ENCODE assay signal across 9 mouse cellular contexts in genomic region chr4:57901210-57901609, GRCm38 (mm10). TPM values are rescaled to one million over a fixed set of nuclear protein-coding genes. Genes with fewer than 3 reads are reported as not detected.
DNase-seq lines count a peak whose midpoint lies in the region; ATAC-seq and TF ChIP-seq lines count a peak whose summit lies in the region.
"Had no signal": no experiment of that assay in that cellular context is flagged by ENCODE, and none has a peak within 500 bp of the region (broad histone marks: within the 10 kb centered on the region; RNA-seq: fewer than 3 reads in every experiment).

No protein-coding gene starts in this region.

- H3K9ac ChIP-seq in neural tube, embryonic 11.5 days (ENCODE audit: low read length), result no peak overlapping the region
- H3K9ac ChIP-seq in hindbrain, embryonic 14.5 days, result no peak overlapping the region
- no peak overlapping the region for H3K9ac ChIP-seq in lung, embryonic 14.5 days

- TF ChIP-seq CTCF in lung, embryonic 14.5 days (IDR thresholded peaks at IDR 0.05; ENCODE audit: low read depth), result peak; percentile 83

- no peaks in the 10 kb centered on the region for H3K4me1 ChIP-seq in neural tube, embryonic 11.5 days (ENCODE audit: control insufficient read depth, insufficient read depth, low read length)
- H3K4me1 ChIP-seq in hindbrain, embryonic 14.5 days (replicated peaks; ENCODE audit: control insufficient read depth, insufficient read depth, low read length), result no peaks in the 10 kb centered on the region
- no peaks in the 10 kb centered on the region for H3K4me1 ChIP-seq in lung, embryonic 14.5 days (ENCODE audit: insufficient read depth)

- no peak overlapping the region for H3K4me3 ChIP-seq in neural tube, embryonic 11.5 days (ENCODE audit: low read depth, low read length)
- no peak overlapping the region for H3K4me3 ChIP-seq in hindbrain, embryonic 14.5 days (replicated peaks; ENCODE audit: low read length)
- H3K4me3 ChIP-seq in lung, embryonic 14.5 days (ENCODE audit: low read depth, low read length), result no peak overlapping the region

- peak; percentile 52; the same call in 1 of the 2 replicates for ATAC-seq in cerebellum, adult (ENCODE audit: insufficient number of reproducible peaks, low FRiP score, low TSS enrichment)
- no peak for ATAC-seq in neural tube, embryonic 11.5 days (ENCODE audit: insufficient read depth, low FRiP score, low TSS enrichment)
- peak; percentile 61; the same call in 1 of the 2 replicates for ATAC-seq in hindbrain, embryonic 14.5 days (ENCODE audit: low FRiP score)
- 0 out of 2 replicates have a peak, but pooled peaks have one; percentile 29 for ATAC-seq in lung, embryonic 14.5 days (ENCODE audit: insufficient read depth)

- 15% methylated on average over 4 of the region's 4 CpGs for WGBS in neural tube, embryonic 11.5 days
- WGBS in hindbrain, embryonic 14.5 days, result 17% methylated on average over 4 of the region's 4 CpGs
- WGBS in lung, embryonic 14.5 days, result 15% methylated on average over 4 of the region's 4 CpGs

- H3K27ac ChIP-seq in neural tube, embryonic 11.5 days (ENCODE audit: low read depth, low read length), result no peak overlapping the region
- no peak overlapping the region for H3K27ac ChIP-seq in hindbrain, embryonic 14.5 days
- H3K27ac ChIP-seq in lung, embryonic 14.5 days (ENCODE audit: low read depth), result no peak overlapping the region

- H3K4me2 ChIP-seq in neural tube, embryonic 11.5 days (ENCODE audit: low read depth), result no peak overlapping the region
- H3K4me2 ChIP-seq in hindbrain, embryonic 14.5 days (replicated peaks), result no peak overlapping the region
- no peak overlapping the region for H3K4me2 ChIP-seq in lung, embryonic 14.5 days

- no peaks in the 10 kb centered on the region for H3K27me3 ChIP-seq in neural tube, embryonic 11.5 days (ENCODE audit: control insufficient read depth, insufficient read depth, low read length)
- H3K27me3 ChIP-seq in hindbrain, embryonic 14.5 days (ENCODE audit: control insufficient read depth, insufficient read depth, low read length), result no peaks in the 10 kb centered on the region
- no peaks in the 10 kb centered on the region for H3K27me3 ChIP-seq in lung, embryonic 14.5 days (ENCODE audit: insufficient read depth, low read length)
- no peaks in the 10 kb centered on the region for H3K27me3 ChIP-seq in splenic B cell, adult 2 months (ENCODE audit: control insufficient read depth, insufficient read depth, low read length, poor library complexity, severe bottlenecking)

- no peak for DNase-seq in cerebellum, adult 9-10 months
- DNase-seq in neural tube, embryonic 11.5 days (ENCODE audit: low spot score), result peak; percentile 55
- no peak for DNase-seq in neural tube, embryonic 10.5 days (ENCODE audit: extremely low spot score, low spot score)
- DNase-seq in cerebellum, postnatal 10 days, result peak; percentile 85 to 88
- peak; percentile 68 for DNase-seq in hindbrain, embryonic 14.5 days (ENCODE audit: low spot score)
- peak; percentile 72 for DNase-seq in lung, embryonic 14.5 days
- DNase-seq in splenic B cell, adult 2 months (ENCODE audit: low read depth, low spot score), result peak; percentile 49

- no peaks in the 10 kb centered on the region for H3K36me3 ChIP-seq in neural tube, embryonic 11.5 days (ENCODE audit: control insufficient read depth, insufficient read depth, low read length)
- H3K36me3 ChIP-seq in hindbrain, embryonic 14.5 days (replicated peaks; ENCODE audit: control insufficient read depth, insufficient read depth), result no peaks in the 10 kb centered on the region
- 0 out of 2 replicates have a peak, but pooled peaks cover 5% of the 10 kb centered on the region for H3K36me3 ChIP-seq in lung, embryonic 14.5 days (ENCODE audit: insufficient read depth)
- no peaks in the 10 kb centered on the region for H3K36me3 ChIP-seq in splenic B cell, adult 2 months (ENCODE audit: control insufficient read depth, insufficient read depth, low read length, poor library complexity, severe bottlenecking)
- H3K36me3 ChIP-seq: G1E had no signal

- H3K9me3 ChIP-seq in neural tube, embryonic 11.5 days (ENCODE audit: control insufficient read depth, low read length), result no peaks in the 10 kb centered on the region
- no peaks in the 10 kb centered on the region for H3K9me3 ChIP-seq in hindbrain, embryonic 14.5 days (ENCODE audit: control insufficient read depth, low read length)
- H3K9me3 ChIP-seq in lung, embryonic 14.5 days (ENCODE audit: low read depth, low read length), result no peaks in the 10 kb centered on the region

RNA-seq across cellular contexts. Expression of gene D630039A03Rik, which starts 14.9 kb away (rescaled TPM):
- 0.43 and 0.65 TPM in 2 replicates for polyA plus RNA-seq in neural tube, embryonic 11.5 days (2014; fragmentation: Nextera tagmentation; extraction: Ambion mirVana)
- 0.07 and 0.21 TPM in 2 replicates for polyA plus RNA-seq in hindbrain, embryonic 14.5 days (2014; fragmentation: Nextera tagmentation; extraction: Ambion mirVana)
- polyA plus RNA-seq in lung, embryonic 14.5 days (2014; fragmentation: Nextera tagmentation; extraction: Ambion mirVana), result 2.2 and 2.3 TPM in 2 replicates
- polyA plus RNA-seq: G1E had no signal

RNA-seq across cellular contexts. Expression of gene Txn1, which starts 55.0 kb away (rescaled TPM):
- 358 and 384 TPM in 2 replicates for polyA plus RNA-seq in neural tube, embryonic 11.5 days (2014; fragmentation: Nextera tagmentation; extraction: Ambion mirVana)
- polyA plus RNA-seq in hindbrain, embryonic 14.5 days (2014; fragmentation: Nextera tagmentation; extraction: Ambion mirVana), result 300 and 316 TPM in 2 replicates
- 472 and 487 TPM in 2 replicates for polyA plus RNA-seq in lung, embryonic 14.5 days (2014; fragmentation: Nextera tagmentation; extraction: Ambion mirVana)

Comparison
In these comparisons a context has a peak if more than half of its experiments do, and no peak if none do; other contexts are left out.
1. DNase-seq: peak in neural tube, embryonic 11.5 days (single experiment), cerebellum, postnatal 10 days (2 of 2), hindbrain, embryonic 14.5 days (single experiment), lung, embryonic 14.5 days (single experiment) and splenic B cell, adult 2 months (single experiment); none in cerebellum, adult 9-10 months (single experiment) and neural tube, embryonic 10.5 days (single experiment).